Mouse (Mus musculus) bone marrow, adult 2 months (tissue): ENCODE measurements around the gene Elmo1.

Source experiments
- CTCF ChIP-seq: fragments of 200-500 bp; IDR thresholded peaks from 2 replicates; pipeline ENCODE4 v1.5.1; 2011; ENCODE audit warnings: low read length, control low read depth; ENCODE audit not compliant: control insufficient read depth, insufficient read depth
- POLR2A ChIP-seq: fragments of 200-500 bp; IDR thresholded peaks from 2 replicates; pipeline ENCODE4 v1.6.1; 2011; ENCODE audit warnings: low read depth, mild to moderate bottlenecking, control low read depth, low read length, borderline replicate concordance; ENCODE audit not compliant: control insufficient read depth

- TF ChIP-seq CTCF (no peak), POLR2A (no peak)
Observed at GRCm38 (mm10) chr13:20365828-20366593, 275.6 kb downstream of the Elmo1 start.
